Comparison of ENCODE assay signal across 10 mouse cellular contexts in genomic region chr9:120976158-120976557, GRCm38 (mm10). TPM values are rescaled to one million over a fixed set of nuclear protein-coding genes. Genes with fewer than 3 reads are reported as not detected.
DNase-seq lines count a peak whose midpoint lies in the region; ATAC-seq and TF ChIP-seq lines count a peak whose summit lies in the region.
"Had no signal": no experiment of that assay in that cellular context is flagged by ENCODE, and none has a peak within 500 bp of the region (broad histone marks: within the 10 kb centered on the region; RNA-seq: fewer than 3 reads in every experiment).

No protein-coding gene starts in this region.

- TF ChIP-seq CTCF in kidney, postnatal 0 days (IDR thresholded peaks at IDR 0.05; ENCODE audit: low read depth), result no peak

- no peak overlapping the region for H3K27ac ChIP-seq in forebrain, embryonic 12.5 days
- no peak overlapping the region for H3K27ac ChIP-seq in forebrain, embryonic 11.5 days (ENCODE audit: low read depth, low read length)
- no peak overlapping the region for H3K27ac ChIP-seq in midbrain, embryonic 14.5 days (replicated peaks; ENCODE audit: low read depth, low read length)
- H3K27ac ChIP-seq in midbrain, embryonic 10.5 days (replicated peaks), result no peak overlapping the region
- H3K27ac ChIP-seq in kidney, postnatal 0 days, result no peak overlapping the region
- H3K27ac ChIP-seq in stomach, embryonic 14.5 days (ENCODE audit: low read length), result no peak overlapping the region
- H3K27ac ChIP-seq: liver, embryonic 14.5 days had no signal

- 0 out of 2 replicates have a peak, but pooled peaks have one; percentile 39 for ATAC-seq in forebrain, embryonic 12.5 days (ENCODE audit: low FRiP score)
- ATAC-seq in forebrain, embryonic 11.5 days (replicated peaks; ENCODE audit: low FRiP score), result no peak
- ATAC-seq in midbrain, embryonic 14.5 days (ENCODE audit: low FRiP score, low TSS enrichment), result no peak
- ATAC-seq in kidney, postnatal 0 days (replicated peaks; ENCODE audit: low FRiP score, low read depth), result peak; percentile 44; the same call in 1 of the 2 replicates
- ATAC-seq in stomach, embryonic 14.5 days (ENCODE audit: insufficient number of reproducible peaks, insufficient read depth, low FRiP score, low read depth), result peak; percentile 68; the same call in 1 of the 2 replicates

- H3K9me3 ChIP-seq in forebrain, embryonic 12.5 days, result no peaks in the 10 kb centered on the region
- no peaks in the 10 kb centered on the region for H3K9me3 ChIP-seq in forebrain, embryonic 11.5 days (ENCODE audit: control insufficient read depth, low read length)
- H3K9me3 ChIP-seq in midbrain, embryonic 14.5 days (ENCODE audit: control insufficient read depth, low read length), result no peaks in the 10 kb centered on the region
- no peaks in the 10 kb centered on the region for H3K9me3 ChIP-seq in midbrain, embryonic 10.5 days (replicated peaks)
- H3K9me3 ChIP-seq in kidney, postnatal 0 days (replicated peaks; ENCODE audit: low read length), result no peaks in the 10 kb centered on the region
- H3K9me3 ChIP-seq in stomach, embryonic 14.5 days (ENCODE audit: control insufficient read depth, low read depth, low read length), result no peaks in the 10 kb centered on the region

- 82% methylated on average over 5 of the region's 5 CpGs for WGBS in forebrain, embryonic 12.5 days
- WGBS in forebrain, embryonic 11.5 days, result 81% methylated on average over 5 of the region's 5 CpGs
- WGBS in midbrain, embryonic 14.5 days, result 63% methylated on average over 5 of the region's 5 CpGs
- WGBS in midbrain, embryonic 10.5 days, result 87% methylated on average over 5 of the region's 5 CpGs
- 47% methylated on average over 5 of the region's 5 CpGs for WGBS in kidney, postnatal 0 days
- WGBS in stomach, embryonic 14.5 days, result 45% methylated on average over 5 of the region's 5 CpGs

- no peak overlapping the region for H3K4me3 ChIP-seq in forebrain, embryonic 12.5 days (replicated peaks)
- no peak overlapping the region for H3K4me3 ChIP-seq in forebrain, embryonic 11.5 days (ENCODE audit: low read depth, low read length)
- no peak overlapping the region for H3K4me3 ChIP-seq in midbrain, embryonic 14.5 days (replicated peaks; ENCODE audit: low read depth, low read length)
- H3K4me3 ChIP-seq in midbrain, embryonic 10.5 days, result no peak overlapping the region
- no peak overlapping the region for H3K4me3 ChIP-seq in kidney, postnatal 0 days (replicated peaks; ENCODE audit: low read depth, low read length)
- no peak overlapping the region for H3K4me3 ChIP-seq in stomach, embryonic 14.5 days (ENCODE audit: low read depth, low read length)

- H3K27me3 ChIP-seq in forebrain, embryonic 12.5 days, result no peaks in the 10 kb centered on the region
- H3K27me3 ChIP-seq in forebrain, embryonic 11.5 days (ENCODE audit: control insufficient read depth, insufficient read depth, low read length), result no peaks in the 10 kb centered on the region
- no peaks in the 10 kb centered on the region for H3K27me3 ChIP-seq in midbrain, embryonic 14.5 days (ENCODE audit: control insufficient read depth, insufficient read depth, low read length)
- no peaks in the 10 kb centered on the region for H3K27me3 ChIP-seq in midbrain, embryonic 10.5 days (ENCODE audit: low read depth, poor library complexity, severe bottlenecking)
- no peaks in the 10 kb centered on the region for H3K27me3 ChIP-seq in kidney, postnatal 0 days (ENCODE audit: insufficient read depth, low read length)
- H3K27me3 ChIP-seq in stomach, embryonic 14.5 days (ENCODE audit: control insufficient read depth, insufficient read depth, low read length), result no peaks in the 10 kb centered on the region

- peaks cover 8% of the 10 kb centered on the region; the same call in 1 of the 2 replicates for H3K36me3 ChIP-seq in forebrain, embryonic 12.5 days (replicated peaks)
- no peaks in the 10 kb centered on the region; the same call in 1 of the 2 replicates for H3K36me3 ChIP-seq in forebrain, embryonic 11.5 days (ENCODE audit: control insufficient read depth, insufficient read depth, low read length)
- peaks cover 3% of the 10 kb centered on the region; the same call in 1 of the 2 replicates for H3K36me3 ChIP-seq in midbrain, embryonic 14.5 days (ENCODE audit: control insufficient read depth, insufficient read depth, low read length)
- H3K36me3 ChIP-seq in midbrain, embryonic 10.5 days, result peaks cover 7% of the 10 kb centered on the region
- no peaks in the 10 kb centered on the region for H3K36me3 ChIP-seq in kidney, postnatal 0 days (ENCODE audit: insufficient read depth, low read length)
- H3K36me3 ChIP-seq in stomach, embryonic 14.5 days (ENCODE audit: control insufficient read depth, insufficient read depth, low read length), result no peaks in the 10 kb centered on the region

- no peak overlapping the region for H3K4me2 ChIP-seq in forebrain, embryonic 12.5 days
- no peak overlapping the region for H3K4me2 ChIP-seq in forebrain, embryonic 11.5 days (ENCODE audit: low read depth, low read length, severe bottlenecking)
- H3K4me2 ChIP-seq in midbrain, embryonic 14.5 days (ENCODE audit: low read length), result no peak overlapping the region
- H3K4me2 ChIP-seq in kidney, postnatal 0 days (ENCODE audit: low read length), result no peak overlapping the region
- H3K4me2 ChIP-seq in stomach, embryonic 14.5 days (replicated peaks; ENCODE audit: low read depth, low read length), result no peak overlapping the region

- H3K4me1 ChIP-seq in forebrain, embryonic 12.5 days, result peaks cover 14% of the 10 kb centered on the region
- no peaks in the 10 kb centered on the region for H3K4me1 ChIP-seq in forebrain, embryonic 11.5 days (replicated peaks; ENCODE audit: control insufficient read depth, insufficient read depth, low read length)
- peaks cover 5% of the 10 kb centered on the region; the same call in 1 of the 2 replicates for H3K4me1 ChIP-seq in midbrain, embryonic 14.5 days (ENCODE audit: control insufficient read depth, insufficient read depth, low read length)
- H3K4me1 ChIP-seq in midbrain, embryonic 10.5 days, result peaks cover 18% of the 10 kb centered on the region
- no peaks in the 10 kb centered on the region for H3K4me1 ChIP-seq in kidney, postnatal 0 days (replicated peaks; ENCODE audit: insufficient read depth, low read length)
- H3K4me1 ChIP-seq in stomach, embryonic 14.5 days (ENCODE audit: control insufficient read depth, insufficient read depth, low read length), result no peaks in the 10 kb centered on the region; the same call in 1 of the 2 replicates

- DNase-seq in forebrain, embryonic 11.5 days (ENCODE audit: low spot score), result no peak
- peak; percentile 51 for DNase-seq in midbrain, embryonic 14.5 days
- DNase-seq in midbrain, embryonic 10.5 days (ENCODE audit: low spot score), result no peak
- peak; percentile 67 for DNase-seq in kidney, postnatal 0 days (ENCODE audit: low spot score)
- DNase-seq in cerebellum, adult 9-11 months, result no peak
- no peak for DNase-seq in frontal cortex, postnatal 36 days (ENCODE audit: low spot score in 2 of 2)
- DNase-seq: thymus, postnatal 25 days had no signal

- H3K9ac ChIP-seq in forebrain, embryonic 12.5 days, result no peak overlapping the region
- no peak overlapping the region for H3K9ac ChIP-seq in forebrain, embryonic 11.5 days (ENCODE audit: low read length)
- H3K9ac ChIP-seq in midbrain, embryonic 14.5 days (replicated peaks; ENCODE audit: low read length), result no peak overlapping the region
- no peak overlapping the region for H3K9ac ChIP-seq in kidney, postnatal 0 days (ENCODE audit: low read depth, low read length)
- H3K9ac ChIP-seq in stomach, embryonic 14.5 days (replicated peaks; ENCODE audit: low read depth, low read length), result no peak overlapping the region
- H3K9ac ChIP-seq: liver, embryonic 14.5 days had no signal

RNA-seq across cellular contexts. Expression of gene Ctnnb1, which starts 47.1 kb away (rescaled TPM):
- 764 and 774 TPM in 2 replicates for polyA plus RNA-seq in forebrain, embryonic 12.5 days (2016; fragmentation: Nextera tagmentation; extraction: Ambion mirVana)
- 861 and 912 TPM in 2 replicates for polyA plus RNA-seq in forebrain, embryonic 11.5 days (2014; fragmentation: Nextera tagmentation; extraction: Ambion mirVana)
- polyA plus RNA-seq in midbrain, embryonic 14.5 days (2014; fragmentation: Nextera tagmentation; extraction: Ambion mirVana), result 484 and 702 TPM in 2 replicates
- 633 and 702 TPM in 2 replicates for polyA plus RNA-seq in midbrain, embryonic 10.5 days (2016; fragmentation: Nextera tagmentation; extraction: Ambion mirVana)
- polyA plus RNA-seq in kidney, postnatal 0 days (2015; fragmentation: Nextera tagmentation; extraction: Ambion mirVana), result 460 and 470 TPM in 2 replicates
- 758 and 780 TPM in 2 replicates for polyA plus RNA-seq in stomach, embryonic 14.5 days (2014; fragmentation: Nextera tagmentation; extraction: Ambion mirVana)

Comparison
In these comparisons a context has a peak if more than half of its experiments do, and no peak if none do; other contexts are left out.
1. ATAC-seq: peak in forebrain, embryonic 12.5 days (single experiment), kidney, postnatal 0 days (single experiment) and stomach, embryonic 14.5 days (single experiment); none in forebrain, embryonic 11.5 days (single experiment) and midbrain, embryonic 14.5 days (single experiment).
2. DNase-seq: peak in midbrain, embryonic 14.5 days (single experiment) and kidney, postnatal 0 days (single experiment); none in forebrain, embryonic 11.5 days (single experiment), midbrain, embryonic 10.5 days (single experiment), cerebellum, adult 9-11 months (single experiment) and frontal cortex, postnatal 36 days (0 of 2).